Mouse (Mus musculus) midbrain, postnatal 0 days (tissue): ENCODE results near the gene Odf2l. TPM values are rescaled to one million over a fixed set of nuclear protein-coding genes. Genes with fewer than 3 reads are reported as not detected.
A peak's percentile ranks its signal among the peaks of the same experiment; 100 is the strongest.

Source experiments
- ATAC-seq: fragments of 200-750 bp; cut with Nextera tagmentation; 2 replicates; pipeline ENCODE4 v1.8.0; 2017; ENCODE audit warnings: moderate number of reproducible peaks, mild to moderate bottlenecking, moderate TSS enrichment, moderate library complexity; ENCODE audit not compliant: low FRiP score
- DNase-seq: peaks from one replicate; pipeline ENCODE4 v3.0.0-alpha.2; 2015; ENCODE audit warnings: low spot score
- H3K27ac ChIP-seq: fragments of 300-500 bp; sonication (generic); 2 replicates; pipeline ENCODE4 v1.5.1; 2014; ENCODE audit warnings: low read depth, mild to moderate bottlenecking, low read length, mixed read lengths
- H3K27me3 ChIP-seq: fragments of 300-500 bp; sonication (generic); 2 replicates; pipeline ENCODE4 v1.6.1; 2014; ENCODE audit warnings: low read length, control low read depth, mixed read lengths; ENCODE audit not compliant: insufficient read depth
- H3K36me3 ChIP-seq: fragments of 300-500 bp; sonication (generic); 2 replicates; pipeline ENCODE4 v1.6.1; 2014; ENCODE audit warnings: low read length, control low read depth, mixed read lengths; ENCODE audit not compliant: insufficient read depth
- H3K4me1 ChIP-seq: fragments of 300-500 bp; sonication (generic); 2 replicates; pipeline ENCODE4 v1.6.1; 2014; ENCODE audit warnings: mild to moderate bottlenecking, control low read depth, antibody characterized with exemption, low read length, mixed read lengths; ENCODE audit not compliant: insufficient read depth
- H3K4me2 ChIP-seq: fragments of 300-500 bp; sonication (generic); 2 replicates; pipeline ENCODE4 v1.6.1; 2014; ENCODE audit warnings: low read depth, mild to moderate bottlenecking, low read length, mixed read lengths; ENCODE audit not compliant: poor library complexity, severe bottlenecking
- H3K4me3 ChIP-seq: fragments of 300-500 bp; sonication (generic); 2 replicates; pipeline ENCODE4 v1.5.1; 2014; ENCODE audit warnings: low read depth, mild to moderate bottlenecking, low read length, moderate library complexity
- H3K9ac ChIP-seq: fragments of 300-500 bp; sonication (generic); replicated peaks from 2 replicates; pipeline ENCODE4 v1.6.1; 2014; ENCODE audit warnings: mild to moderate bottlenecking, low read length, moderate library complexity, mixed read lengths; ENCODE audit not compliant: poor library complexity, severe bottlenecking
- H3K9me3 ChIP-seq: fragments of 300-500 bp; sonication (generic); 2 replicates; pipeline ENCODE4 v1.6.1; 2016; ENCODE audit warnings: low read length, control low read depth
- CTCF ChIP-seq: IDR thresholded peaks from 2 replicates; pipeline ENCODE4 v1.5.1; 2016; ENCODE audit warnings: antibody characterized with exemption, mild to moderate bottlenecking
- WGBS: fragments of 180-500 bp; shearing (Covaris S2); extraction: QIAGEN DNeasy Blood & Tissue Kit; methylation state at CpG from one replicate; pipeline ENCODE4 v1.1.7; 2014; 5-methylcytosine and 5-hydroxymethylcytosine counted together
- polyA plus RNA-seq: library from polyadenylated mRNA; unstranded; fragments of >200 nt; fragmentation: Nextera tagmentation; extraction: Ambion mirVana; gene quantifications from 2 replicates; pipeline ENCODE4 v1.2.1, GENCODE M21; 2015
- total RNA-seq: library from RNA; depleted of rRNA; stranded (reverse); fragments of >200 nt; gene quantifications from 2 replicates; pipeline ENCODE4 v1.2.3, GENCODE M21; 2014

Odf2l gene
- total and polyA plus RNA-seq, 2 experiments from 2014 or later = 9.4 to 10.6 TPM

DNA sequence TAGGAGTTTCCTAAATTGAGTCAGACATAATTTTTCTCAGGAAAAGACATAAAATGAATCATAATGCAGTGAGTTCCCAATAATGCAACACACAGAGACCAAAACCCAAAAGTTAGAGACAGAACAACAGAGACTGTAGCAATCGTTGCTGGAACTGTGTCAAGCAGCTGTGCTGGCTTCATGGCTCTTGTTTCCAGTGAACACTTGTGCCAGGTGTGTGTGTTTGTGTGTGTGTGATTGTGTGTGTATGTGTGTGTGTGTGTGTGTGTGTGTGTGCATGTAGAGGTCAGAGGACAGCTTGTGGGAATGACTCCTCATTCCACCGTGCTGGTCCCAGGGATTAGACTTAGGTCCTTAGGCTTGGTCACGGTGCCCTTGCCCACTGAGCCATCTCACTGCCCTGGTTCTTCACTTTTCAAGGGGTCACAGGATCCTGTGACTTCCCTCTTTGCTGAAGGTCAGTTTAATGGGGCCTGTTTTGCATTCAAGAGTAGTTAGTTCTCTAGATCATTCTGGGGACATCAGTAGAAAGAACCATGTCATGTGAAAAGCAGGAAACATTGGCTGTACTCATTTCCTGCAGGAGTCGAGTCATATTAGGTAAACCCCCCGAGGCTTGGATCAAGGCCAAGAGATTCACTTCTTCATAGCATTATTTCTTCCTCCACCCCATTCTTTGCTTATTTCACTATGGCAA is 13.2 kb upstream of the Odf2l start:
- H3K27me3 ChIP-seq = no peaks in the 10 kb centered on the region

DNA sequence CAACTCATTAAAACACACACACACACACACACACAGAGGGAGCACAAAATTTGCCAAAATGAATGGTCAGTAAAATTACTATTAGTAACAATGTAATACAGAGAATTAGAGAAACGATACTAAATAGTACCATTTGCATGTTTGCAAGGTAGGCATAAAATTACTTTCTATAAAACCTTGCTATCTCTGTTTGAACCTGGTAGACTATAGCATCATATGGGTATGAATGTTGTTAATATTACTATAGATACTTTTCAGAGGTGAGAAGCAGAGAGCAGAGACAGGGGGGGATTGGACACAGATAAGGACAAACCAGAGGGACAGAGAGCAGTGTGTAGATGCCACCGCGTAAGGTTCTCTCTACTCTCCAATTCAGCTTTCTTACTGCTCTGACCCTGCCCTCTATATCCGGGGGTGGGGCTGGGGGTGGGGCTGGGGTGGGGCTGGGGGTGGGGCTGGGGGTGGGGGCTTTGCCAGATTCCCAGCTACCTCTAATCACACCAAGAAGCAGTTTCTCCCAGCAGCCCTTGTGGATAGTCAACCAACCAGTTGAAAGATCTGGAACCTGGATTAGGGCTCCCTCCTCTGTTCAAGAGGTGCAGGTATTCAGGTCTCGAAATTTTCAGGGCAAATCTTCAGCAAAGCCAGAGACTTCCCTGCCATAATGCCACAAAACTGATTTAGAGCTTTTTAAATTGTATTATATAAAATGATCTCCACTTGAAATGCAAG is 12.4 kb upstream of the Odf2l start:
- H3K27me3 ChIP-seq = no peaks in the 10 kb centered on the region
- 80% methylated on average over 4 of the region's 5 CpGs for WGBS
- H3K9me3 ChIP-seq = no peaks in the 10 kb centered on the region
- H3K27ac ChIP-seq = no peak overlapping the region
- H3K4me2 ChIP-seq = no peak overlapping the region
- DNase-seq = peak; percentile 31
- H3K36me3 ChIP-seq = no peaks in the 10 kb centered on the region
- ATAC-seq = 0 out of 2 replicates have a peak, but pooled peaks have one; percentile 47
- H3K9ac ChIP-seq = no peak overlapping the region
- no peak overlapping the region for H3K4me3 ChIP-seq
- H3K4me1 ChIP-seq = no peaks in the 10 kb centered on the region
- TF ChIP-seq CTCF = peak; percentile 62

More for the DNA sequence above, 13.2 kb upstream of the Odf2l start:
- WGBS = 78% methylated on average over 5 of the region's 5 CpGs
- H3K36me3 ChIP-seq = no peaks in the 10 kb centered on the region
- no peaks in the 10 kb centered on the region for H3K4me1 ChIP-seq
- DNase-seq (no peak), ATAC-seq (no peak)
- H3K27ac ChIP-seq = no peak overlapping the region
- no peak overlapping the region for H3K9ac ChIP-seq
- no peaks in the 10 kb centered on the region for H3K9me3 ChIP-seq
- no peak for TF ChIP-seq CTCF
- no peak overlapping the region for H3K4me2 ChIP-seq
- H3K4me3 ChIP-seq = no peak overlapping the region

DNA sequence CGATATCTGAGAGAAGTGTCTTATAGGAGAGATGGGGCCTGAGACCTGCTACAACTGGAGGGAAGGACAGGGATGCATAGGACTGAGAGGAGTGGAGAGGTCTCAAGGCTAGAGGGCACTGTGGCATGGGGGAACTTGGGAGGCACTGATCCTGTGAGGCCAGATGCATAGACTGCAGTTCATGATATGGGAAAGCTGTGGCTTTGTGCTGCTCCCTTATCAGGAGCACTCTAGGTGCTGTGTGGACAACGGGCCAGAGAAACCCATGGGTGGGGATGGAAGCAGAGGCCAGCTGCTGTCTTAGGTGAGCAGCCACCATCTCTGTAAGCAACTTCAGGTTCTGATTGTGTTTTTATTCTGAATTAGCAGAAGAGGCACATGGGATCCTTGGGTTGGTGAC is 3.2 kb upstream of the Odf2l start:
- H3K9me3 ChIP-seq = no peaks in the 10 kb centered on the region
- no peak for TF ChIP-seq CTCF
- 89% methylated on average over 2 of the region's 2 CpGs for WGBS
- no peak overlapping the region for H3K4me2 ChIP-seq
- DNase-seq (no peak), ATAC-seq (no peak)
- H3K4me1 ChIP-seq = peaks cover 7% of the 10 kb centered on the region; the same call in 1 of the 2 replicates
- no peak overlapping the region for H3K27ac ChIP-seq
- no peaks in the 10 kb centered on the region for H3K27me3 ChIP-seq
- no peak overlapping the region for H3K4me3 ChIP-seq
- no peak overlapping the region for H3K9ac ChIP-seq
- H3K36me3 ChIP-seq = no peaks in the 10 kb centered on the region

DNA sequence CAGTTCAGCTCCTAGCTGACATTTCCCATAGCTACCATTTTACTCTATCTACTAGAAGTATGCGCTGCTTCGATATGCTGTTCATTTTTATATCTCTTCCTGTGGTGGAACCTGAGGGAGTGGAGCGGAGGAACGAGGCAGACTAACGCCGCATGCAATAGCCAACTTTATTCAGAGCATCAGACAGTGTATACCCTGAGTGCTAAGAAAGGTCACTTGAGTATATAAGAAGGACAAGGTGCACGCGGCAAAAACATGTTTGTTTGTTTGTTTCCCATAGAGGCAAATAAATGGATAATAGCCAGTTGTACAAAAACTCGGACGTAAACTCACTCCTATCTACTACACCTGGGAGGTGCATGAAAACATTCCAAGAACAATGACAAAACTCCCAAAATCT is 751 bp upstream of the Odf2l start:
- Histone ChIP-seq H3K4me3 (peak overlapping the region; percentile 71), H3K9ac (peak overlapping the region; percentile 86), H3K4me1 (peaks cover 7% of the 10 kb centered on the region; the same call in 1 of the 2 replicates), H3K4me2 (peak overlapping the region; percentile 73), H3K27ac (peak overlapping the region; percentile 99), H3K36me3 (no peaks in the 10 kb centered on the region), H3K27me3 (no peaks in the 10 kb centered on the region), H3K9me3 (no peaks in the 10 kb centered on the region)
- TF ChIP-seq CTCF = no peak
- WGBS = 84% methylated on average over 10 of the region's 10 CpGs
- ATAC-seq = no peak
- DNase-seq = no peak

DNA sequence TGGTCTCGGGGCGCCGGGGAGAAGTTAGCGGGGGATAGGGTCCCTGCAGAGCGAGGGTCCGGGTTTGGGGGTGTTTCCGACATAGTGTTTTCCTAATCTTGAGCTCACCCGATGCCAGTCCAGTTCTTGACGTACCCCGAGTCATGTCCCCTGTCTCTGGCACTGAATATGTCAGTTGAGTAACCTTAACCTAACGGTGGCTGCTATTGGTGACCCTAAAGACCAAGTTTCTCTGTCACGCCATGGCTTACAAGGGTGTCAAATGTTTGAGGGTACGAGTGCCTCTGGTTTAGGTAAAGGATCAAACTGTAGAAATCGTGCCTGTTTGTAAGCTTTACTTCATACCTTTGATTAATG is 592 bp downstream of the Odf2l start:
- DNase-seq = no peak
- Histone ChIP-seq H3K36me3 (no peaks in the 10 kb centered on the region), H3K9ac (peak overlapping the region; percentile 86), H3K4me3 (peak overlapping the region; percentile 71), H3K27ac (peak overlapping the region; percentile 99), H3K27me3 (no peaks in the 10 kb centered on the region), H3K9me3 (no peaks in the 10 kb centered on the region), H3K4me1 (peaks cover 7% of the 10 kb centered on the region; the same call in 1 of the 2 replicates), H3K4me2 (peak overlapping the region; percentile 73)
- TF ChIP-seq CTCF = no peak
- no peak for ATAC-seq
- 4% methylated on average over 13 of the region's 14 CpGs for WGBS

- 63% methylated on average over 7 of the region's 7 CpGs for WGBS
- peaks cover 7% of the 10 kb centered on the region; the same call in 1 of the 2 replicates for H3K4me1 ChIP-seq
- ATAC-seq = no peak
- H3K36me3 ChIP-seq = no peaks in the 10 kb centered on the region
- no peaks in the 10 kb centered on the region for H3K27me3 ChIP-seq
- peak overlapping the region; percentile 99 for H3K27ac ChIP-seq
- no peak for TF ChIP-seq CTCF
- peak overlapping the region; percentile 71 for H3K4me3 ChIP-seq
- peak overlapping the region; percentile 73 for H3K4me2 ChIP-seq
- no peaks in the 10 kb centered on the region for H3K9me3 ChIP-seq
- peak overlapping the region; percentile 86 for H3K9ac ChIP-seq
- DNase-seq = no peak
These were observed 1.0 kb downstream of the Odf2l start for GRCm38 (mm10) chr3:145119425-145119824.
